Mouse (Mus musculus): Measurements from ENCODE around the gene Mfsd2a. TPM values are rescaled to one million over a fixed set of nuclear protein-coding genes. Genes with fewer than 3 reads are reported as not detected.
"Not testable (repeated sequence)": the region's sequence is repeated elsewhere in the genome, so short reads cannot be mapped to it uniquely, and the experiment has no call there.

The Mfsd2a gene
- polyA plus RNA-seq, 1 experiment: 27.6 TPM

- peak overlapping the region; percentile 62 for H3K4me3 ChIP-seq (ENCODE audit: insufficient read depth, low read depth, low read length)
- 2% methylated on average over 47 of the region's 47 CpGs for WGBS
- no peaks in the 10 kb centered on the region for H3K27me3 ChIP-seq (replicated peaks; ENCODE audit: control insufficient read depth, insufficient read depth, low read length)
- no peaks in the 10 kb centered on the region for H3K36me3 ChIP-seq (ENCODE audit: control insufficient read depth, insufficient read depth, low read length)
- TF ChIP-seq POLR2A (IDR thresholded peaks at IDR 0.05; ENCODE audit: low read depth, low read length) (no peak), CTCF (conservative IDR thresholded peaks at IDR 0.05; ENCODE audit: insufficient read depth, insufficient read length, low read depth, low read length) (0 out of 2 replicates have a peak, but pooled peaks have one; percentile 8)
- peak; percentile 18 for DNase-seq
- H3K4me1 ChIP-seq (ENCODE audit: control insufficient read depth, insufficient read depth, low read length): no peaks in the 10 kb centered on the region
- no peak overlapping the region for H3K27ac ChIP-seq (ENCODE audit: insufficient read depth, low read depth, low read length)
Observed at GRCm38 (mm10) chr4:122996618-122997381, 35.8 kb upstream of the Mfsd2a start.

DNA sequence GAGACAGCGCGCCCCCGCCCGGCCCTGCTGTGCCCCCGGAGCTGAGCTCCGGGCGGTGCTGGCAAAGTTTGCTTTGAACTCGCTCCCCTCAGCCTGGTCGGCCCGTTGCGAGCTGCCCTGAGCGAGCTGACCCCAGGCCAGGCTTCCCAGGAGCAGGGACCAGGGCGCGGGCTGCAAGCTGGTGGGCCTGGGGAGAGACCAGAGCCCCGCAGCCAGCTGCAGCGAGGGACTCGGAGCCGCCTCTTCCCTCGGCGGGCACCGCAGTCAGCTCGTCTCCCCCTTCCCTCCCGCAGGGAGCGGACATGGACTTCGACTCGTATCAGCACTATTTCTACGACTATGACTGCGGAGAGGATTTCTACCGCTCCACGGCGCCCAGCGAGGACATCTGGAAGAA lies 35.2 kb upstream of the Mfsd2a start:
- WGBS: under 1% methylated on average over 32 of the region's 32 CpGs
- H3K27me3 ChIP-seq (replicated peaks; ENCODE audit: control insufficient read depth, insufficient read depth, low read length): no peaks in the 10 kb centered on the region
- H3K27ac ChIP-seq (ENCODE audit: insufficient read depth, low read depth, low read length): no peak overlapping the region
- peak overlapping the region; percentile 62 for H3K4me3 ChIP-seq (ENCODE audit: insufficient read depth, low read depth, low read length)
- peak; percentile 57 for DNase-seq
- no peaks in the 10 kb centered on the region for H3K36me3 ChIP-seq (ENCODE audit: control insufficient read depth, insufficient read depth, low read length)
- TF ChIP-seq POLR2A (IDR thresholded peaks at IDR 0.05; ENCODE audit: low read depth, low read length) (no peak), CTCF (conservative IDR thresholded peaks at IDR 0.05; ENCODE audit: insufficient read depth, insufficient read length, low read depth, low read length) (no peak)
- no peaks in the 10 kb centered on the region for H3K4me1 ChIP-seq (ENCODE audit: control insufficient read depth, insufficient read depth, low read length)

GRCm38 (mm10) chr4:122995404-122996220 lies 34.6 kb upstream of the Mfsd2a start, which contains the start of gene Mycl:
Gene Mycl (plus strand): TSS chr4:122995652.
- Histone ChIP-seq H3K36me3 (ENCODE audit: control insufficient read depth, insufficient read depth, low read length) (no peaks in the 10 kb centered on the region), H3K27ac (ENCODE audit: insufficient read depth, low read depth, low read length) (no peak within 1 kb of the TSS), H3K4me1 (ENCODE audit: control insufficient read depth, insufficient read depth, low read length) (no peaks in the 10 kb centered on the region), H3K27me3 (replicated peaks; ENCODE audit: control insufficient read depth, insufficient read depth, low read length) (no peaks in the 10 kb centered on the region), H3K4me3 (ENCODE audit: insufficient read depth, low read depth, low read length) (peak within 1 kb of the TSS; percentile 62)
- TF ChIP-seq CTCF (conservative IDR thresholded peaks at IDR 0.05; ENCODE audit: insufficient read depth, insufficient read length, low read depth, low read length): peak; percentile 85
- TF ChIP-seq POLR2A (IDR thresholded peaks at IDR 0.05; ENCODE audit: low read depth, low read length): no peak
- peak; percentile 87 for DNase-seq
- WGBS: under 1% methylated on average over 69 of the region's 69 CpGs

DNA sequence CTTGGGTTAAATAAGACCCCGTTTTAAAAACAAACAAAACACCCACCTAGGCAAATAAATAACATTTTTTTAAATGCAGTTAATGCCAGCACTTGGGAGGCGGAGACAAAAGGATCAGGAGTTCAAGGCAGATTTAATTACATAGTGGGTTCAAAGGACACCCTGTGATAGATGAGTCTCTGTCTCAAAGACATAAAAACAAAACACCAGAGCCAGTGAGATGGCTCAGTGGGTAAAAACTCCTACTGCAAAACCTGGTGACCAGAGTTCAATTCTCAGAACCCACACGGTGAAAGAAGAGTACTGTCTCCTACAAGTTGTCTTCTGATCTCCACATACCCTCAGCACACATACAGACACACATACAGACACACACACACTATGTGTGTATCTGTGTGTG lies 31.3 kb upstream of the Mfsd2a start:
- 38% methylated on average over 3 of the region's 3 CpGs for WGBS
- TF ChIP-seq CTCF (conservative IDR thresholded peaks at IDR 0.05; ENCODE audit: insufficient read depth, insufficient read length, low read depth, low read length) (no peak), POLR2A (IDR thresholded peaks at IDR 0.05; ENCODE audit: low read depth, low read length) (no peak)
- no peaks in the 10 kb centered on the region for H3K36me3 ChIP-seq (ENCODE audit: control insufficient read depth, insufficient read depth, low read length)

DNA sequence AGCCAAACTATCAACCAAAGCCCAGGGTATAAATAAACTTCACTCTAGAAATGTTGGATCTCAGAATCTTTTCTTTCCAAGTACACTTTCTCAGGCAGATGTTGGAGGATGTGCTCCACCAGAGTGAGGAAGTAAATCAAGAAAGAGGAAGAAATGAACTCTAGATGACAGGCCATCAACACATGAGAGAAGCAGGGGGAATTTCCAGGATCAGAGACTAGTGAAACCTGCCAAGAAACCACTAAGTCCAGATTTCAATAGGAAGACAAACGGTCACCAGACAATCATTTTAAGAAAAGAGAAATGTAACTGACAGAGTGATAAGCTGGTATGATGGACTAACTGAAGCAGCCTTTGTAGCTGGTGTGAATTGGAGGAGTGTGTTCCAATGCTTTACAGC lies 30.2 kb upstream of the Mfsd2a start:
- no peak for TF ChIP-seq CTCF (conservative IDR thresholded peaks at IDR 0.05; ENCODE audit: insufficient read depth, insufficient read length, low read depth, low read length)
- H3K36me3 ChIP-seq (ENCODE audit: control insufficient read depth, insufficient read depth, low read length): no peaks in the 10 kb centered on the region
- DNase-seq: no peak
- no peaks in the 10 kb centered on the region for H3K4me1 ChIP-seq (ENCODE audit: control insufficient read depth, insufficient read depth, low read length)
- 67% methylated on average over 1 of the region's 1 CpGs for WGBS
- H3K27me3 ChIP-seq (replicated peaks; ENCODE audit: control insufficient read depth, insufficient read depth, low read length): no peaks in the 10 kb centered on the region
- no peak overlapping the region for H3K27ac ChIP-seq (ENCODE audit: insufficient read depth, low read depth, low read length)
- no peak overlapping the region for H3K4me3 ChIP-seq (ENCODE audit: insufficient read depth, low read depth, low read length)

More for the DNA sequence above, 31.3 kb upstream of the Mfsd2a start:
- H3K27ac ChIP-seq (ENCODE audit: insufficient read depth, low read depth, low read length): no peak overlapping the region
- no peak overlapping the region for H3K4me3 ChIP-seq (ENCODE audit: insufficient read depth, low read depth, low read length)
- DNase-seq: peak; percentile 77
- no peaks in the 10 kb centered on the region for H3K27me3 ChIP-seq (replicated peaks; ENCODE audit: control insufficient read depth, insufficient read depth, low read length)
- no peaks in the 10 kb centered on the region for H3K4me1 ChIP-seq (ENCODE audit: control insufficient read depth, insufficient read depth, low read length)

DNA sequence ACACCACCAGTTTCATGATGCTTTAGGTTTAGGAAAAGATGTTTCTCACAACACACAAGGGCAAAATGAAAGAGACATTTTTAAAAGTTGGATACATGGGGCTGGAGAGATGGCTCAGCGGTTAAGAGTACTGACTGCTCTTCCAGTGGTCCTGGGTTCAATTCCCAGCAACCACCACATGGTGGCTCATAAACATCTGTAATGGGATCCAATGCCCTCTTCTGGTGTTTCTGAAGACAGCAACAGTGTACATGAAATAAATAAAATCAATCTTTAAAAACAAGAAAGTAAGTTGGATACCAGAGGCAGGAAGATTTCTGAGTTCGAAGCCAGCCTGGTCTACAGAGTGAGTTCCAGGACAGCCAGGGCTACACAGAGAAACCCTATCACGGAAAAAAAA lies 27.0 kb upstream of the Mfsd2a start:
- H3K4me3 ChIP-seq (ENCODE audit: insufficient read depth, low read depth, low read length); H3K4me1 ChIP-seq (ENCODE audit: control insufficient read depth, insufficient read depth, low read length); H3K27ac ChIP-seq (ENCODE audit: insufficient read depth, low read depth, low read length); H3K27me3 ChIP-seq (replicated peaks; ENCODE audit: control insufficient read depth, insufficient read depth, low read length); H3K36me3 ChIP-seq (ENCODE audit: control insufficient read depth, insufficient read depth, low read length): not testable (repeated sequence)
- DNase-seq: peak; percentile 20
- 68% methylated on average over 3 of the region's 3 CpGs for WGBS
- TF ChIP-seq CTCF (conservative IDR thresholded peaks at IDR 0.05; ENCODE audit: insufficient read depth, insufficient read length, low read depth, low read length): 0 out of 2 replicates have a peak, but pooled peaks have one; percentile 15

DNA sequence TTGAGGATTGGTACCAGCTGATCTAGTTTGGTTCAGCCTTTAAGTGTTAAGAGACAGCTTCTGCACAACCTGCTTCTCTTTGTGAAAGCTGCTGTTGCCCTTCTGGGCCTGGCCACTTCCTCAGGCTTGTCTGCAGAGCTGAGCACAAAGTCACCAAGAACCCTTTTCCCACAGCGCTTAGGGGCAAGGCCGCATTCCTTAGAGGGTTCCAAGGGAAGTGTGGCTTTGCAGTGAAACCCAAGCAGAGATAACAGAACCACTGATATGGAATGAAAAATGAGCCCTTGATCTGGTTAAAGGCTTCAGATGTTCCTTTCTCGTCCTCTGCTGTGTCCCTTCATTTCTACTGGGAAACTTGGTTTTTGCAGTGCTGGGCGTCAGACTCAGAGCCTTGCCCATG lies 26.4 kb upstream of the Mfsd2a start:
- H3K27me3 ChIP-seq (replicated peaks; ENCODE audit: control insufficient read depth, insufficient read depth, low read length): no peaks in the 10 kb centered on the region
- no peak overlapping the region for H3K27ac ChIP-seq (ENCODE audit: insufficient read depth, low read depth, low read length)
- H3K4me1 ChIP-seq (ENCODE audit: control insufficient read depth, insufficient read depth, low read length): no peaks in the 10 kb centered on the region
- no peak for DNase-seq
- H3K36me3 ChIP-seq (ENCODE audit: control insufficient read depth, insufficient read depth, low read length): no peaks in the 10 kb centered on the region
- H3K4me3 ChIP-seq (ENCODE audit: insufficient read depth, low read depth, low read length): no peak overlapping the region
- 82% methylated on average over 4 of the region's 4 CpGs for WGBS
- TF ChIP-seq POLR2A (IDR thresholded peaks at IDR 0.05; ENCODE audit: low read depth, low read length) (no peak), CTCF (conservative IDR thresholded peaks at IDR 0.05; ENCODE audit: insufficient read depth, insufficient read length, low read depth, low read length) (no peak)

Measured in kidney, adult 2 months (tissue).